Mouse (Mus musculus) megakaryocyte, embryonic 14.5 days (primary cell): ENCODE measurements around the gene Fam20b. TPM values are rescaled to one million over a fixed set of nuclear protein-coding genes. Genes with fewer than 3 reads are reported as not detected.

Experiments
- H3K27me3 ChIP-seq: replicated peaks from 2 replicates; pipeline ENCODE3; 2012; ENCODE audit warnings: inconsistent platforms
- H3K36me3 ChIP-seq: replicated peaks from 2 replicates; pipeline ENCODE3; 2012; ENCODE audit warnings: low read length, inconsistent platforms, mixed read lengths
- H3K4me1 ChIP-seq: 2 replicates; pipeline ENCODE4 v1.6.1; 2012; ENCODE audit warnings: inconsistent platforms
- H3K4me3 ChIP-seq: replicated peaks from 2 replicates; pipeline ENCODE3; 2012; ENCODE audit warnings: moderate library complexity, mild to moderate bottlenecking, inconsistent platforms
- H3K9me3 ChIP-seq: 2 replicates; pipeline ENCODE4 v1.6.1; 2012; ENCODE audit warnings: inconsistent platforms
- FLI1 ChIP-seq: IDR thresholded peaks from 2 replicates; pipeline ENCODE4 v1.6.1; 2012; ENCODE audit warnings: low read length, inconsistent platforms, mixed read lengths
- GATA1 ChIP-seq: IDR thresholded peaks from 3 replicates; pipeline ENCODE4 v1.6.1; 2012; ENCODE audit warnings: mixed read lengths, low read length, inconsistent platforms, borderline replicate concordance
- polyA plus RNA-seq: library from polyadenylated mRNA; stranded (reverse); fragments of >175 nt; gene quantifications from 2 replicates; pipeline ENCODE4 v1.2.3, GENCODE M21; 2012; ENCODE audit warnings: low replicate concordance; ENCODE audit not compliant: insufficient read depth

The Fam20b gene
- polyA plus RNA-seq, 1 experiment, result 6.0 TPM

- Histone ChIP-seq H3K4me1 (peaks cover 45% of the 10 kb centered on the region), H3K4me3 (no peak overlapping the region), H3K9me3 (no peaks in the 10 kb centered on the region), H3K27me3 (no peaks in the 10 kb centered on the region), H3K36me3 (no peaks in the 10 kb centered on the region)
- TF ChIP-seq FLI1, result no peak
Observed at GRCm38 (mm10) chr1:156732996-156733395, 14.1 kb upstream of the Fam20b start.

- TF ChIP-seq GATA1, result no peak
- Histone ChIP-seq H3K27me3 (peaks cover 10% of the 10 kb centered on the region), H3K36me3 (no peaks in the 10 kb centered on the region), H3K4me3 (no peak overlapping the region), H3K9me3 (no peaks in the 10 kb centered on the region), H3K4me1 (peaks cover 35% of the 10 kb centered on the region)
Observed at GRCm38 (mm10) chr1:156730802-156731201, 11.9 kb upstream of the Fam20b start.

- TF ChIP-seq FLI1 (no peak), GATA1 (no peak)
- Histone ChIP-seq H3K36me3 (no peaks in the 10 kb centered on the region), H3K4me3 (no peak overlapping the region), H3K9me3 (no peaks in the 10 kb centered on the region), H3K4me1 (peaks cover 11% of the 10 kb centered on the region), H3K27me3 (peaks cover 13% of the 10 kb centered on the region)
Observed at GRCm38 (mm10) chr1:156727234-156728108, 8.6 kb upstream of the Fam20b start.

GRCm38 (mm10) chr1:156722089-156722488 is 3.2 kb upstream of the Fam20b start:
- no peak overlapping the region for H3K4me3 ChIP-seq
- peaks cover 45% of the 10 kb centered on the region for H3K4me1 ChIP-seq
- H3K27me3 ChIP-seq, result peaks cover 13% of the 10 kb centered on the region
- no peaks in the 10 kb centered on the region for H3K9me3 ChIP-seq
- TF ChIP-seq GATA1 (no peak), FLI1 (no peak)
- H3K36me3 ChIP-seq, result no peaks in the 10 kb centered on the region

GRCm38 (mm10) chr1:156720046-156720445 is 1.2 kb upstream of the Fam20b start:
- H3K36me3 ChIP-seq, result peaks cover 11% of the 10 kb centered on the region
- TF ChIP-seq GATA1 (no peak), FLI1 (no peak)
- peaks cover 65% of the 10 kb centered on the region for H3K4me1 ChIP-seq
- H3K27me3 ChIP-seq, result peaks cover 4% of the 10 kb centered on the region
- H3K9me3 ChIP-seq, result no peaks in the 10 kb centered on the region
- no peak overlapping the region for H3K4me3 ChIP-seq

- H3K9me3 ChIP-seq, result no peaks in the 10 kb centered on the region
- no peak for TF ChIP-seq GATA1
- no peak for TF ChIP-seq FLI1
- H3K4me1 ChIP-seq, result peaks cover 78% of the 10 kb centered on the region
Observed at GRCm38 (mm10) chr1:156718286-156718949, 468 bp downstream of the Fam20b start.

GRCm38 (mm10) chr1:156717751-156718285 is 1.1 kb downstream of the Fam20b start:
- Histone ChIP-seq H3K36me3 (peaks cover 24% of the 10 kb centered on the region), H3K4me1 (peaks cover 79% of the 10 kb centered on the region)
- TF ChIP-seq GATA1 (no peak), FLI1 (no peak)

More at GRCm38 (mm10) chr1:156718286-156718949, 468 bp downstream of the Fam20b start:
- peaks cover 2% of the 10 kb centered on the region for H3K27me3 ChIP-seq
- H3K4me3 ChIP-seq, result peak overlapping the region; percentile 95
- H3K36me3 ChIP-seq, result peaks cover 23% of the 10 kb centered on the region

GRCm38 (mm10) chr1:156716681-156717080 is 2.2 kb downstream of the Fam20b start:
- peaks cover 78% of the 10 kb centered on the region for H3K4me1 ChIP-seq
- TF ChIP-seq FLI1 (no peak), GATA1 (no peak)
- peaks cover 24% of the 10 kb centered on the region for H3K36me3 ChIP-seq
- H3K27me3 ChIP-seq, result peaks cover 2% of the 10 kb centered on the region
- H3K9me3 ChIP-seq, result no peaks in the 10 kb centered on the region
- H3K4me3 ChIP-seq, result no peak overlapping the region

More at GRCm38 (mm10) chr1:156717751-156718285, 1.1 kb downstream of the Fam20b start:
- peaks cover 2% of the 10 kb centered on the region for H3K27me3 ChIP-seq
- no peaks in the 10 kb centered on the region for H3K9me3 ChIP-seq
- H3K4me3 ChIP-seq, result peak overlapping the region; percentile 95

- Histone ChIP-seq H3K9me3 (no peaks in the 10 kb centered on the region), H3K4me3 (peak overlapping the region; percentile 78), H3K36me3 (peaks cover 46% of the 10 kb centered on the region), H3K27me3 (no peaks in the 10 kb centered on the region), H3K4me1 (peaks cover 75% of the 10 kb centered on the region)
- TF ChIP-seq GATA1 (no peak), FLI1 (0 out of 2 replicates have a peak, but pooled peaks have one; percentile 24)
Observed at GRCm38 (mm10) chr1:156710472-156711098, 8.3 kb downstream of the Fam20b start.
